Mouse (Mus musculus): ENCODE data around the gene Tmprss15.

Gene Tmprss15

DNA sequence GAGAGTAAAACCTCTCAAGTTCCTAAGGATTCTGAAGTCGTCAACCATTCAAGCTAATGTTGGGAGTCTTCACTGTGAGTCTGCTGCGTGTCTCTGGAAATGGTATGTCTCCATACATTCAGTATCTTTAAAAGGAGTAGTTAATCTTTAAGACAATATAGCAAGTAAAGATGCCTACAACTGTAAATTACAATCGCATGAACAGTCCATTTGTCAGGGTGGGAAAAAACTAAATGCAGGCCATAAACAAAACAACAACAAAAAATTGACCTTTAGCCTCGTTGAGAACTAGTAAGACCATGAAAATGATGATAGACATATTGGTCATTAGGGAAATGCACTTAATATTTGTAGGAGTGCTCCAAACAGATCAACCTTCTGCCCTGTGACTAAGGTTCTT is at the start of gene Tmprss15:
Gene Tmprss15 (minus strand): TSS at position 101 of the 400 bp plus-strand sequence.
- no peak for DNase-seq (ENCODE audit: low spot score)

DNA sequence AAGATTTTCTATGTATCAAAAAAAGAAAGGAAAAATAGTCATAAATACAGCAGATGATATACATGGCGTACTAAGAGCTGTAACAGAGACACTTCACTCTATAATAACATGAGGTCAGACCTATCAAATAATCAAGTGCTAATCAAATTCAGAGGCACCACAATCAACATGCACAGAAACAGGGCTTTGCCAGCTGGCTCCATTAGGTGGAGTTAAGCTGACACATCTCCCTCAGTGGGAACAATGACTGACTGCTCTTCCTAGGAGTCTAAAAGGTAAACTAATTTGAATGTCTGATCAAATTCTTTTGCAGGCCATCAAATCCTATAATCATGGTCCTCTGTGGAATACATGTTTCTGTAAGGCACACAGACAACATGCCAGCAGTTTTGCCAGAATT is 24.0 kb upstream of the Tmprss15 start:
- DNase-seq (ENCODE audit: low spot score) = no peak

- DNase-seq (ENCODE audit: low spot score) = no peak
These were observed 18.6 kb upstream of the Tmprss15 start for GRCm38 (mm10) chr16:79109516-79109915.

- DNase-seq (ENCODE audit: low spot score) = no peak
These were observed 18.1 kb upstream of the Tmprss15 start for GRCm38 (mm10) chr16:79108969-79109368.

DNA sequence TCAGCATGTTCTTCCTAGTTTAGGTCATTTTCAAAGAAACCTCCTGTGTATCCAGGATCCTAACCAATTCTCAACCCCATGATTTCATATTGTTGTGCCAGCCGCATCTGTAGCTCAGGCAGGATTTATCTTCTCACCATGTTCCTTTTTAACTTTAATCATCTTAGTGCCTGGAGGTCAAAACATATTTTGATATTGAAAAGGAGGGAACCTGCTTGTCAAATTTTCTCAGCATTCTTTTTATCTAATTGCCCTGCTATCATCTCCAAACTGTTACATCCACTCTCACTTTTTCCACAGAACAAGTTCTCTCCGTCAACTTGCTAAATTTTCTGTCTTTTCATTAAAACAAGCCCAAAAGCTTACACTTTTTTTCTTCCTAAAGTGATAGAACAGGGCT is 9.4 kb upstream of the Tmprss15 start:
- no peak for DNase-seq (ENCODE audit: low spot score)

DNA sequence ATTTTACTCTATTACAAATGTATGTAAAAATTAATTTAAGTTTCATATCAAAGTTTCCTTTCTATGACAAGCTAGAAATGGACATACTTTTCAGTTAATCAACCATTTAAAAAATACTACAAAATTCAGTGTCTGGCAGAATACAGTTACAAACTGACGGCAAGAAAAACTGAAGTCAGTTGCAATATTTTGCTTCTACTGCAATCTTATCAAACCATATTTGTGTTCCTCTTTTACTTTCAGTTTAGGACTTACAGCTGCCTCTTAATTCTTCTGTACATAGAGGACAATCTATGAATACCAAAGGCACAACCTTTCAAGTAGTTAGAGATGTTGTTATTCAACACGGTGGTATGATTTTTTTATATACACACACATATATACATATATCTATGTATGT is 7.4 kb upstream of the Tmprss15 start:
- DNase-seq (ENCODE audit: low spot score) = no peak

GRCm38 (mm10) chr16:79086550-79086949 is 4.3 kb downstream of the Tmprss15 start:
- no peak for DNase-seq (ENCODE audit: low spot score)

GRCm38 (mm10) chr16:79063848-79064247 is 27.0 kb downstream of the Tmprss15 start:
- no peak for DNase-seq (ENCODE audit: low spot score)

- no peak for DNase-seq (ENCODE audit: low spot score)
These were observed 31.9 kb downstream of the Tmprss15 start for GRCm38 (mm10) chr16:79058775-79059558.

GRCm38 (mm10) chr16:79032593-79032992 is 58.3 kb downstream of the Tmprss15 start:
- no peak for DNase-seq (ENCODE audit: low spot score)

DNA sequence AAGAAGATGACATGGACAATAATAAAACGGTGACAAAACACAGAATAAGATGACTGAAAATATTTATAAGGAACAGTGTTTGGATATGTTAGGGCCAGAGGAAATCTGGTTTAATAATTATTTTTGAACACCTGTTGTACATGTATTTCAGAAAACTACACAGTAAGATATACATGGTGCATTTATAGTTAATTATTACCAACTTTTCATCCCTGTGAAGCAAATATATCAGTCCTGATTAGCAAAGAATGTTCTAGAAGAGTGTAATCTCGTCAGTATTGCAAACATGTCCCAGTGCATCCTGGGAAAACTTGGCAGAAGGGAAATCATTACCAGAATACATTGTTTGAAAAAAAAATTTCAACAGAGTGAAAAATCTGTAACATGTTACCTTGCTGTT is 88.1 kb downstream of the Tmprss15 start:
- no peak for DNase-seq (ENCODE audit: low spot score)

- no peak for DNase-seq (ENCODE audit: low spot score)
These were observed 89.2 kb downstream of the Tmprss15 start for GRCm38 (mm10) chr16:79001679-79002078.

- no peak for DNase-seq (ENCODE audit: low spot score)
These were observed 114.5 kb downstream of the Tmprss15 start for GRCm38 (mm10) chr16:78976384-78976783.

GRCm38 (mm10) chr16:78974099-78974498 is 116.8 kb downstream of the Tmprss15 start:
- no peak for DNase-seq (ENCODE audit: low spot score)

GRCm38 (mm10) chr16:78969091-78969731 is 121.7 kb downstream of the Tmprss15 start:
- DNase-seq (ENCODE audit: low spot score) = peak; percentile 1

DNA sequence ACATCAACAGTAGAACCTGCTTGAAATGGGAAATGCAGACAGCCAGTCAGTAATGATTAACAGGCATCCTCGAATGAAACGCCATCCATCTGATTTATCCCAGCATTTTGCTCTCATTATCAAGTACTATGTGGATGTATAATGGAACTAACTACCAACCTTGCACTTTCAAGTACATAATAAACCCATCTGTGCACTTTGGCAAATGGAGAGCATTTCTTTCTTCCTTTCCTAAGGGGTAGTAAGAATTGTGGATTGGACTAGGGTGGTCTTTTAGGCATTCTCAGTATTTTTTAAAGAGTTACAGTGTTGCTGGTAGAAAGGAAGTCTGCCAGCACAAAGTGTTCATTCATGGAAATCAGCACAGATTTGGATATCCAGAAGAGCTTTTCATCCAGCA is 133.5 kb downstream of the Tmprss15 start:
- no peak for DNase-seq (ENCODE audit: low spot score)

DNA sequence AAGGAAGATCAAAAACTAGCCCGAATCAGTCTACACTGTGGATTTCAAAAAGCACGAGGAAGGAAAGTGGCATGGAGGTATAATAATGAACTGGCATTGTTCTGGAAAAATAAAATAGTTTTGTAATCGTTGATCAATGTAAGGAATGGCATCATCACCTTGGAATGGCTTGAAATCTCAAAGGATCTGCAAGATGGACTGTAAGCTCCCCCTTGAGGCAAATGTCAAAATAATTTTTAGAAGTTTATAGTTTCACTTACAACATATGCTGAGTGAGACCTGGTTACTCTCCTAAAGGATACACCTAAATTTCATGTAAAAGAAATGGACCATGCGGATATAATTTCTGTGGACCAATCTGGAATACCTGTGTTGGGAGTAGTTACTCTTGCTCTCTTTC is 140.5 kb downstream of the Tmprss15 start:
- DNase-seq (ENCODE audit: low spot score) = no peak

GRCm38 (mm10) chr16:78937755-78938154 is 153.1 kb downstream of the Tmprss15 start:
- no peak for DNase-seq (ENCODE audit: low spot score)

DNA sequence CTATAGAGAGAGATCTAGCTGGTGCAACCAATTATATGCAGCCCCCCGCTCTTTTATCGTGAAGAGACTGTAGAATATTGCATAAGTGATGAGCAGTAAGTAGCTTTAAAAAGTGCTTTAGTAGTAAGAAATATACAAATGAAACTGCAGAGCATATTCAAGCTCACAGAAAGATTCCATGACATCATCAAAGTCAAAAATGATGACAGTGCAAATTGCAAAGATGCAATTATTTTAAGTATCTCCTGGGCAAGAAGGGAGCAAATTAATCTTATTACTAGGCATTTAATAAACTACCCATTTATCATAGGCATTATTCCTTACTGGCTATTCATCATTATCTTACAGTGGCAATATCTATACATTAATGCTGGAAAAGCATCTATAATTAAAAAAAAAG is 156.6 kb downstream of the Tmprss15 start:
- DNase-seq (ENCODE audit: low spot score) = no peak

DNA sequence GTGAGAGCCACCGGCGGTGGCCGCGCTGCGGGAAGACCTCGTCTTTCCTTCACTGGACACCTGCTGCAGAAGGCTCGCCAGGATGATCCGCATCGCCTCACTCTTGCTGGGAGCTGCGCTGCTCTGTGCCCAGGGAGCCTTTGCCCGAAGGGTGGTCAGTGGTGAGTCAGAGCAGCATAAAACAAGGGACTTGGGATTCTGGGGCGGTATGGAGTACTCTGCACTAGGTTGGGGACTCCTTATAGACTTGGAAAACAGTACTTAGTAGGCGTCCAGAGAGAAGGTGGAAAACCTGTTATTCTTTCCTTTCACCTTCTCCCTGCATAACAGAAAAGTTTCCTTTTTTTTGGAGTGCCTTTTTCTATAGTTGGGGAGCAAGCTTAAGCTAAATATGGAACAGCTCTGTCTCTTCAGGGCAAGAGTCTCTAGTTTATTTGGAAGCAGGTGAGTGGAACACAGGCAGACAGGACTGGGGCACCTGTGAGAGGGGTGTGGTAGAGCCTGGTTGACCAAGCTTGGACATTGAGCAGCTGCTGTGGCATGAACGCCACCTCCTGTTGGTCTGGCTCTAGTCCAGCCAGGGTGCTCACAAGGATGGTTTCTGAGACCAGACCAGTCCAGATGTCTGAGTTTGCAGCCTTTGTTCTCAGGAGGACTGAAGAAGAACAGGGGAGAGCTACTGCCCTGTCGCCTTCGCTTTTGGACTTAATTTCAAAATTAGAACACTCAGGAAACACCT is 159.4 kb downstream of the Tmprss15 start:
- DNase-seq (ENCODE audit: low spot score) = no peak

DNA sequence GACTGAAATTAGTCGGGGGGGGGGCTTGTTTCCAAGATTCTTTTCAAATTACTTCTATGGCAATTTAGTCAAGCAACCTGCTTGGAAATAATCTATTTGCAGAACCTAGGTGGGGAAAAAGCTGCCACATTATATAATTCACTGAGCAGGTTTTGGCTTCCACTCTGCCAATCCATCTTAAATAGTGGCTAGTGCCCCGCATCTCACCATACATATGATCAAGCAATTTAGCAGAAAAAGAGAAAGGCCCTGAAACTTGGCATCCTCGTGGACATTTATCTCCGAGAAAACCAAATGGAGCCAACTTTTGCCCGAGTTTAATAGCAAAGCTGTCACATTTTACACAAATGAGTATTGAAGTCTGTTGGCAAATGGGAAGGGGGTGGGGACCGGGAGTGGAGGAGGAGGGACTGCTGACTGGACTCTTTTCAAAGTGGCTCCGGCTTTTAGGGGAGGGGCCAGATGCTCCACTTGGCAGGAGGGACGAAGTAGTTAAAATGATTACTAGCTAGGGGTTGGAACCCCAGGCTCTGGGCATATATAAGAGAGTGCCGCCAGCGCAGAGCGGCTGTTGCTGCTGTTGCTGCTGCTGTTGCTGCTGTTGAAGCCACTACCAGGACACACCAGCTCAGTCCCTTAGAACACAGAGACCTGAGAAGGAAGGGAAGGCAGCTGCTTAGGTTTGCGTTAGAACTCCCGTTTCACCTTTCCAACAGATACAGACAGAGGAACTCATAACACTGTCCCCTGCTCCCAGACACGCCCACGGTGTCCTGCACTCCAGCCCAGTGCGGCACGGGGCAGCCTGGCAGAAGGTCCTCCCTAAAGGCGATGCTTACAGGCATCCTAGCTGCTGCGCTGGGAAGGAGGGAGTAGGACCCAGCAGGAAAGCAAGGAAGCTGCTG is 160.3 kb downstream of the Tmprss15 start, which contains the start of gene Chodl:
Gene Chodl (plus strand): TSS at position 567 of the 905 bp plus-strand sequence.
- DNase-seq (ENCODE audit: low spot score) = no peak

DNA sequence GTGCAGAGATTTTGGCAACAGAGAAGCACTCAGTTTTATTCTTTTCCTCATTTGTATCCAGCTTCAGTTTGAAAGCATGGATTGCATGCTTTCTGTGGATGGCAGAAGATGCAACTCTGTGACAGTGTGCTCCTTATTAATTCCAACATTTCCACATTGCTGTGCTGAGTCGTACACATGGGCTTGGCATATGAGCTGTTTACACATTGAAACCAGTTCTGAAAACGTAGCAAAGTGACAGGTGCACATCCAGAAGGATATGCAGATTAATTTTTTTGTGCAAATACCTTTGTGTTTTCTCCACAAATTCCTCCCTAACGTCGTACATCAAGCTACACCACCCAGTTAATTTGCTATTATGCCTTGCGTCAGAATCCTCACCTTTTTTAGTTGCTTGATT is 168.3 kb downstream of the Tmprss15 start:
- DNase-seq (ENCODE audit: low spot score) = no peak

Data from lung, postnatal 25 days (tissue).